Mouse (Mus musculus) C2C12 (cell line): ENCODE results near the gene Cog1.

Source experiments
- CTCF ChIP-seq: IDR thresholded peaks from one replicate; pipeline ENCODE4 v1.5.1; 2011; ENCODE audit not compliant: control insufficient read depth, insufficient read depth, insufficient read length
- USF1 ChIP-seq: IDR thresholded peaks from one replicate; pipeline ENCODE4 v1.6.1; 2011; ENCODE audit warnings: low read depth, mild to moderate bottlenecking, control low read depth, moderate library complexity

- TF ChIP-seq CTCF (no peak), USF1 (no peak)
Observed at GRCm38 (mm10) chr11:113667704-113668103, 18.7 kb downstream of the Cog1 start.
